Mouse (Mus musculus): ENCODE measurements around the gene R3hcc1l.

DNA sequence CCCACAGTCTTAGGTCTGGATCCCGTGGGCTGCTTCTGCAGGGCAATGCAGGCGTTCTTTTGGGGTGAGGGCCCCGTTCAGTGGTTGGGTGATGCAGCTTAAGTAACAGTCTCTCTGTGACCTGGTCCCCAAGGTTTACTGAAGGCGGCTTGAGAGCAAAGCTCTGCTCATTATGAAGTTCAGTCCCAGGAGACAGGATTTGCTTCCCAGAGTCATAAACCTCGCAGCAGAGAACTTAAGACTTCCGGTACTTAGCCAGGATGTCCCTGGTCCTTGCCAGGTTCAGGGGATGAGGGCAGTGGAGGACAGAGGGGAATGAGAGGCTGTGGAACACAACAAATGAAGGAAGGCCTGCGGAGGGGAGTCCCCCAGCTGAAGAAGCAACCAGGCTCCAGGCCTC is 94.6 kb downstream of the R3hcc1l start:
- no peak for TF ChIP-seq EP300 (IDR thresholded peaks at IDR 0.05)
- no peak for TF ChIP-seq CTCF (IDR thresholded peaks at IDR 0.05)
